Mouse (Mus musculus) spleen, postnatal 10 days (tissue): Measurements from ENCODE around the gene Awat2.
"Not testable (repeated sequence)": the region's sequence is repeated elsewhere in the genome, so short reads cannot be mapped to it uniquely, and the experiment has no call there.

Experiments
- DNase-seq, 2 experiments: peaks; one replicate each; pipeline ENCODE4 v3.0.0; 2021 to 2022; ENCODE audit warnings: low spot score in 2 of 2

The Awat2 gene

DNA sequence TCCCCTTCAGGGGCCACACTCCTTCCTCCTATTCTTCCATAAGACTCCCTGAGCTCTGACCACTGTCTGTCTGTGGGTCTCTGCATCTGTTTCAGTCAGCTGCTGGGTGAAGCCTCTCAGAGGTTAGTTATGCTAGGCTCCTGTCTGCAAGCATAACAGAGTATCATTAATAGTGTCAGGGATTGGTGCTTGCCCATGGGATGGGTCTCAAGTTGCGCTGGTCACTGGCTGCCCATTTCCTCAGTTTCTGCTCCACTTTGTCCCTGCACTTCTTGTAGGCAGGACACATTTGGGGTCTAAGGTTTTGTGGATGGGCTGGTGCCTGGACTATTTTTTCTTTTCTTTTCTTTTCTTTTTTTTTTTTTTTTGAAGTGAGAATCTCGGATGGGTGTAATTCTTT is at the start of gene Awat2:
Gene Awat2 (minus strand): TSS at position 101 of the 400 bp plus-strand sequence.
- DNase-seq = not testable (repeated sequence)

DNA sequence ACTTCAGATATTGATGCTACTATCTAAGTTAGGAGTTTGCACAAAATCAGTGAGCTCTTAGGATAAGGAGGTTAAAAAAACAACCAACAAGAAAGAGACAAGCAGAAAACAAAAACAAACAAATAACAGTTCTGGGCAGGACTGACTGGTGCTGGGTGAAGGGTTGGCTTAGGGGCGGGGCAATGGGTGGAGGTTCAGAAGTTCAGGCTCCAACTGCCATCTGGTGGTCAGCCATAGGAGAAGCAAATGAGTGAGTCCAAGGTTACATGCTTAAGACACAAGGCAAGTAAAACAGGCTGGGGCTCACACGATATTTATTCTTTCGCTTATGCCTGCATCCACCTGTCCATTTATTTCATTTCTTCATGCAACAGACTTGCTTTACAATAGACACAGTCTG is 37.8 kb upstream of the Awat2 start:
- DNase-seq = peak in 1 of 2 experiments; percentile 72

DNA sequence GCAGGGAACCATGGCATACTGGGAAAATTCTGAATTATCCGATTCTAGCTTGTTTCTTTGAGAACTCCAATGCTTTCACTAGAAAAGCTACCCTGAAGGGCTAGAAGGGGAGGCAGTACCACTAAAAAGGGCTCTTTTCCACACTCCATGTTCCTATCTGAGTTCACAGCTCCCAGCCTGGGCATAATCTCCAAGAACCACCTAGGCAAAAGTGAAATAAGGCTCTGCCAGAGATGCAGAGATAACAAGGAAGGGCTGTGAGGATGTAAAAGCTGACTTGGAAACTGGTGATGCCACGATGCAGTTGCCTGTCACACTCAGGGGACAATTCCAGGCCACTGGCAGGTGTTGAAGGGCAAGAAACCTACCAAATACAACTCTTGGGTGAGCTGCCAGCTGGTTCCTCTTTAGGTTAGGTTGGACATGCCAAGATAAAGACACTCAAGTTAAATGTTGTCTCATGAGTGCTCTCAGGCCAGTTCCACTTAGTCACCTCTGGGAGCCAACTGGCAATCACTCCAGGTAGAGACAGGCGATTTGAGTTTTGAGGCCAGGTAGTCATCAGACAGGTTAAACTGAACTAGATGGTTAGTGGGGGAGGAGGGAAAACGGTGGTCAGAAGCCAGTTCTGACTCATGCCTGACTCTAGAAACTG is 33.2 kb upstream of the Awat2 start:
- DNase-seq = no peak

DNA sequence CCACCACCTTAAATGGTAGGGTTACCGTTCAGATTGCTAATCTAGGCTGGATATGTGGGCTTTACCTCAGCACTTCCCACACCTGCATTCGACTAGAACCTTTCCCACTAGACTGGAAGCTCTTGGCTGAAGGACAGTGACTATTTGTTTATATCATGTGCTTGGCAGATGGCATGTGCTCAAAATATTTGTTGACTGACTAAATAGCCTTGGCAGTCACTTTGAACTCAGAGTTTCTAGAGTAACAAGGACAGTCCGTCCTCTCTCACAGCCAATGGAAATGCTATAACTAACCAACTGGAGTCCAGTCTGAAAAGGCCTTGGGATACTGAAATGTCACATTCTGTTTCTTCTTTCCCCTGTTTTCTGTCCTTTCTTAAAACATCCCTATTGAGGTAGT is 29.0 kb upstream of the Awat2 start:
- no peak for DNase-seq

DNA sequence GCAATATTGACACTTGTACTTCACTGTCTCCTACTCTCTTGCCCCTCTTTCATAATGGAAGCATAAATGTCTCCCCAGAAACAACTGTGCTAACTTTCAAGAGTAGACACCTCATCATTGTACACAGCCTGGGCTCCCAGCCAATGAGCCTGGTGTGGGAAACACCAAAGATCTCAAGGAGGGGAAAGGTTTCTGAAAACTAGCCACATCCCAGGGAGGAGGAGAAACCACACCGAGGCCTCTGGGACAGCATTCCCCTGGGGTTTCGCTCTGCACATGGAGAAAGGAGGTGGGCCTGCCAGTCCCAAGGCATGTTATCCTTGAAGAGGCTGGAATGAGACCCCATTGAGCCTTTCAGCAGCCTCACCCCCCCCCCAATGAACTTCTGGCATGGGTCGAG is 27.6 kb upstream of the Awat2 start:
- DNase-seq = no peak

DNA sequence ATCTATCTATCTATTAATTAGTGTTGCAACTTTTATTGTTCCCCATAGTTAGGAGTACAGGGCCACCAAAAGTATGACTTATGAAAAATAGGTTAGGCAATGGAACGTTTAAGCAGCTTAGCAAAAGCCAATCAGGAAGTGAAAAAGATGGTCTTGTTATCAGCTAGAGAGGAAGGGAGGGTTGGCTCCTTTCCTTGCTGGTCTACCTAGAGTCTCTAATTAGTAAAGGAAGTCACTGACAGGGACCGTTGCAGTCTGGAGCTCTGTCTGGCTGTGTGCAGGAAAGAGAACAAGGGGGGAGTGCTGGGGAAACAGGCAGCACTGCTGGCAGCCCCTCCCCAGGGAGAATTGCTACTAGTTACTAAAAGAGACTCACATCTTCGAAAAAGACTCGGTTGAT is 25.5 kb upstream of the Awat2 start:
- DNase-seq = no peak

DNA sequence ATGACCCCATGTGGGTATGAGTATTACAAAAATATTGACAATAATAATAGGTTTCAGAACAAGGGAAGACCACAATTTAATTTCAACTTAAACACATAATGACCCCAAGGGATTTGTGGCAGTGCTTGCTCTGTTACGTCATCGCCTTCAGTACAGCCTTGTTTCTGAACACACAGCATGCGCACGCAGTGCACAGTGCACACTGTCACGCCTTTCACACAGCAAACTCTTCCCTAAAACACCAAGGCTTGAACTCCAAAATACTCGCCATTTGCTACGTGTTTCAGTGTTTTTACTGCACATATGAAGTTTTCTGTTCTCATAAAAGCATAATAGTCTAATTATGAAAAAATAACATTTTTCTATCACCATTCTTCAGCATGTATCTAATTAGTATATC is 1.0 kb upstream of the Awat2 start:
- no peak for DNase-seq

DNA sequence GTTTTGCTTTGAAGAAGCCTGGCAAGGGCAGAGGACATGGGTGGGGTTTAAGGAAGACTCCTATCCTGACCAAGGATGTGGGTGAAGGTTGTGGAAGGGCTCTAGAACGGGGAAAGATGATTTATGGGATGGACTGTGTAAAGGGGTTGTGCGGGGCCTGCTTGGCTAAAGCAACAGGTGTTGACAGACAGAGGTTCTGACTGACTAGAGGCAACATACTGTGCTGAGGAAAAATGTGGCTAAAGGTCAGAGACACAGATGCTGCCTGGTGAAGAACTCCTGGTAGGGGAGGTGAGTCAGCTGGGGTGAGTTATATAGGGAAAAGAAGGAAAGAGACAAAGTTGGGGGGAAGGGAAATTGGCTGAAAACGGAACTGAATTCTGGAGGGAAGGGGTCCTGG is 10.2 kb downstream of the Awat2 start:
- DNase-seq = no peak

DNA sequence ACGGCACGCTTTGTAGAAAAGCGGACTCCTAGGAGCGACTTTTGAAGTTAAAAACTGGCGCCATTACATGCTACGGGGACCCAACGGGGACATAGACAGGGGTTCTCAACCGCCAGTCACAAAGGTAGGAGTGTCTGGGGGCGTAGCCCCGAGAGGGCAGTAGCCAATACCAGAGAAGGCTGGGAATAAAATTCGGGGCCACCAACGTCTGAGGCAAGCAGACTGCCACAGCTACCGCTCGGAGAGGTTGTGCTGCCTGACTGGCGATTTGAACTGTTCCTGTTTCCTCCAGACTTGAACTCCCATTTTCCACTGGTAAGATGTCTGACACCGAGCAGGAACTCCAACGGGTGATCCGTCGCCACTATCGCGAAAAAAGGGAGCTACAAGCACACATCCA is 13.8 kb downstream of the Awat2 start, which contains the start of gene Otud6a:
Gene Otud6a (plus strand): TSS at position 321 of the 400 bp plus-strand sequence.
- DNase-seq = no peak

DNA sequence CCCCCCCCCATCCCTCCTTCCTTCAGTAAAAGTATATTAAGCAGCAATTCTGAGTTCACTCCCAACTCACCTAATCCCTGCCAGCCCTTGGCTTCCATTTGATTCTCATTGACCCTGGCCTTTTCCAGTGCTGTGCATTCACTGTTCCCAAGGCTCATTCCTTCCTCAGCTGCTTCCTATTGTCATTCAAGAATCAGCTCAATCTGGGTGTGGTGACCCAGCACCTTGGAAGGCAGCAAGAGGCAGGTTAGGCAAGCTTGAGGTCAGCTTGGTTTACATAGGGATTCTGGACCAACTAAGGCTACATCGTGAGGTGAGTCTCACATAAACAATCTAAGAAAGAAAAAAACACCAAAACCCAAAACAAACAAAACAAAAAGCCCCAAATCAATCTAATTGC is 33.3 kb downstream of the Awat2 start:
- DNase-seq = no peak

DNA sequence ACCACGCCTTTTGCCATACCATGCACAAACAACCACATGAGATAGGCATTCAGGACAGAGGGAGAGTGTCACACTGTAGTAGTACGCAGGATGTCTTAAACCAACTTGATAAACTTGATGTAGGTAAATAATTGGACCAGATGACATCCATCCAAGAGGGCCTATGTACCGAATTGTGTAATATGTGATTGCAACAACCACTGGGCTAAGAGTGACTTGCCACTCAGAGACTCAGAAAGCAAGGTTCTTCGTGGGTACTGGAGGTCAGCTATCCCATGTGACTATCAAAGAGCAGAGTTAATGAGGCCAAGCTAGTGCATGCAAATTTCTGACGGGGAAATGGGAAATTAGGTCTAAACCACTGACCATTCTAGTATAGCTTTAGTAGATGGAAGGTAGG is 40.9 kb downstream of the Awat2 start:
- DNase-seq = no peak

DNA sequence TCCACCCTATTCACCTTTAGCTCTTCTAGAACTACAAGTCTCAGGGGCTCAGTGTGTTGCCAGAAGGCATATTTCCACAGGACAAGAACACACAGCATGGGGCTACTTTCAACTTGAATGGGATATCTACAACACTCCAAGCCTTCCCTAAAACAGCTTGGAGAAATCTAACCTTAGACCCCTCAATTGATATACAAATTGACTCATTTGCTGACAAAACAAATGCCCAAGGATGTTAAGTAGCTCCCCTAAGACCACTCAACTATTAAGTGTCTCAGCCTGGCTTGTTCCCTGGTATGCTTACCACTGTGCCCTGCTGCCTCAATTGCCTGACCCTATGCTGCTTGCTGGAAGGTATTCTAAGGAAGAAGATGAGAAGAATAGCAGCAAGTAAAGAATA is 41.6 kb downstream of the Awat2 start:
- no peak for DNase-seq

DNA sequence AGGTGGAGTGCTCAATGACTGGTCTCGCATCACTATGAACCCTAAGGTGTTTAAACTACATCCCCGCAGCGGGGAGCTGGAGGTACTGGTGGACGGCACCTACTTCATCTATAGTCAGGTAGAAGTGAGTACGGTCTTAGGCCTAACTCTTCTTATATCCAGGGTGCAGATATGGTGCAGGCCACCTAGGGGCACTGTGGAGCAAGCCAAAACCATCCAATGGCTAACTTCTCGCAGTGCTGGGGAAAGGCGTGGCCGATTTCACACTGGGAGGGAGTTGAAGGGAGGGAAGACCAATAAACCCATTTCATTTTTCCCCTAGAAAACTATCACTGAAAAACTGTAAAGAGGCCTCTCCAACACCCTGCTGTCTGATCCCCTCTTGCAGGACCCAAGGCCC is 47.5 kb downstream of the Awat2 start:
- DNase-seq = peak in 1 of 2 experiments; percentile 14

DNA sequence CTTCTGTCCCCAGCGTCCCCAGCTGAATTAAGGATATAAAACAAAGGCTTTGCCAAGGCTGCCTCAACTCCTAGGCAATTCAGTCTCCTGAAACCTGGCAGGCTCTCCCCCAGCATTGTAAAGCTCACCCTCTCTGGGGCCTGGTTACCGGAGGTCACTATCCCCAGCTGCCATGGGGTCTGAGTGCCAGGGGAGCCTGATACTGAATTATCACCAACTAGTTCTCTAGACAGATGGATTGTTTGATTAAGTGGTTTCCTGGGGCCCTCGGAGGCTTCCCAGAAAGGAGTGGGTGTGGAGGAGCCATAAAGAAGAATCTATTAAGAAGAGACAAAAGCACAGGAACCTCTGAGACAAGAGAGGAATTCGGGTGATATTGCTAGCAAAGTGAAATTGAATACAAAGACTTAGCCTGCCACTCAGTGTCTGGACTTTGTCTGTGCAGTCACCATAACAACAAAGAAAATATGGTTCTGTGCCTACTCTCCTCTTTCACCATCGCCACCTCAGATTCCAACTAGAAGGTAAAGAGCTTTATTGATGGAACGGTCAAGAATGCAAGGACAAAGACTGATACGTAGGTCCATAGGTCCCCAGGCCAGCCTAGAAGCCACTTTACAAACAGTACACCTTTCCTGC is 48.2 kb downstream of the Awat2 start:
- DNase-seq = no peak

DNA sequence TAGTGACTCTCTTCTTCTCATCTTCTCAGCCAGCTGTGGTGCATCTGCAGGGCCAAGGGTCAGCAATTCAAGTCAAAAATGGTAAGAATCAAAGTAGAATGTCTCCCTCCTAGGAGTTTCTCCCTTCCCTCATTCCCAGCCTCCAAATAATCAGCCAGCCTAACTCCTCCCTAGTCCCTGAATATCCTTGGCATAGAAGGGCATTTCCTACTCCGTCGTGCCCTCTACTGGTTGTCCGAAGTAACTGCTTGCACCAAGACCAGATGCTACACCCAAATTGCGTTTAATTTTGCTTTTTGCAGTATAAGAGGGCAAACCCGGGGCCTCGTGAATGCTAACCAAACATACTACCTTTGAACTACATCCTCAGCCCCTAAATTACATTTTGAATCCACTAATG is 50.2 kb downstream of the Awat2 start:
- DNase-seq = peak in 1 of 2 experiments; percentile 11

DNA sequence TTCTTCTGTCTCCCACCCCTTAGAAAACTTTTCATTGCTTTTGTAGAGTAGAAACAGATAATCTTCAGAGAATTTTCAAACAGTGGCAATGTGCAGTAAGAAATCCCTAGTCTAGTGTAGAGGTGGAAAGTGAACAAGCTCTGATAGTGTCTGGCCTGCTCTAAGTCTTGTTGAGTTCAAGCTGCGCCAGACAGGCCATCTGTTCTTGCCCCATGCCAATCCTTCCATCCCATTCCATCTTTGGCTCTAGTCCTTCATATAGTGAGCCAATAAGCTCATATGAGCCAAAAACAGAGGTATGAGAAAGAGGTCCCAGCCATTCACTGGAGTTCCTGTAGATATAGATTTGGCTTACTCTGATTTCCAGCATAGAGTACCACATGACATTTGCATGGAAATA is 52.6 kb downstream of the Awat2 start:
- DNase-seq = no peak

DNA sequence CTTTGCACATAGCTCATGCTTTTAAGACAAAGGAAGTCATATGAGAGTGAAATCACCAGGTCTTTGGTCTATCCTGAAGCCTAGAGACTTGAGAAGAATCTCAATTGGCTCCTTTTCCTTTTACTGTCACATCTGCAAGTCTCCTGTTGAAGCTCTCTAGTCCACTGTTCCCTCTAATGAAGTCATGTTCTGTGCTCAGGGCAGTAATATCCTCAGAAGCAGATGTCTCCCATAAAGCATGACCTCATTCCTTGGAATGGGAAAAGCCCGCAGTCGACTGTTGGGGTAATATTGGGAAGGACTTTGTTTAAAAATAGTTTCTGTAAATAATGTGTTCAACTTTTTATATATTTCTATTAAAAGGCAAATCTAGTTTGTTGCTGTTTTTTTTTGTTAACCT is 85.5 kb downstream of the Awat2 start:
- DNase-seq = no peak
